Mouse (Mus musculus): ENCODE data around the gene Cct3.
"Not testable (repeated sequence)": the region's sequence is repeated elsewhere in the genome, so short reads cannot be mapped to it uniquely, and the experiment has no call there.

Gene Cct3

DNA sequence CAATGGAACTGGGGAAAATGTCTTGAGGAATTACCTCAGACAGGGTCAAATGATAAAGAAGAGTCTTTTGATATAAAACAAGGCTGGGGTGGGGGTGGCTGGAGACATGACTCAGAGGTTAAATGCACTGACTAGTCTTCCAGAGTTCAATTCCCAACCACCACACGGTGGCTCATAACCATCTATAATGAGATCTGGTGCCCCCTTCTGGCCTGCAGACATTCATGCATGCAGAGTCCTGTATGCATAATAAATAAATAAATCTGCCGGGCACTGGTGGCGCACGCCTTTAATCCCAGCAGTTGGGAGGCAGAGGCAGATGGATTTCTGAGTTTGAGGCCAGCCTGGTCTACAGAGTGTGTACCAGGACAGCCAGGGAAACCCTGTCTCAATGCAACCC lies 4.9 kb upstream of the Cct3 start:
- no peak for DNase-seq (ENCODE audit: low spot score in 2 of 2)

DNA sequence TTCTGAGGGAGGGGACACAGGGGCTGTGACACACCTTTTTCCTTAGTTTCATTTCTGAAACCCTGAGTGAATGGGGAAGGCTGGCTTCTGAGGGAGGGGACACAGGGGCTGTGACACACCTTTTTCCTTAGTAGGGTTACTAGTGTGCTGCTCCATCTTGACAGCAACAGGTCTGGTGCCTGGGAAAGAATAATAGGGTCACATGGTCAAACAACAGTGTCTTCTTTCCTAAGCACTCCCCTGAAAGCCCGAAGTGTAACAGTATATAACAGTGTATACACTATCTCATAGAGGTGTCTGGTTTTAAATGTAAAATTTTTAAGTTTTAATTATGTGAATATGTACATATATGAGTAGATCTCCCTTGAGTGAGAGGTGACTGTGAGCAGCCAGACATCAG lies 1.6 kb upstream of the Cct3 start:
- DNase-seq (ENCODE audit: low spot score in 2 of 2) = not testable (repeated sequence)

DNA sequence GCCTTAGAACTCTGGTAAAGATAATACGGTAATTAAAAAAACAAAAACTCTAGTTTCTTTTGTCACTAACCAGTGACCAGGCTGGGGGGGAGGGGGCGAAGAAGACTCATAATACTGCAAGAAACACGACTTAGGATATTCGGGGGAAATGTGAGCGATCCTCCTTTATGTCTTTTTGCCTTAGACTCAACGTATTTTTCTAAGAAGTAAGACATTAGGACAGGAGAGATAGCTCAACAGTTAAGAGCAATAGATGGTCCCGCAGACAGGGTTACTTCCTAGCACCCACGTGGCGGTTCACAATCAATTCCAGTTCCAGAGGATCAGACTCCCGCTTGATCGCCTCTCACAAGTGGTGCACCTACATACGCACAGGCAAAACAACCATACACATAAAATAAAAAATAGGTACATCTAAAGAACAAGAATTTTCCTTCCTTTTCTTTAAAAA lies 781 bp upstream of the Cct3 start:
- DNase-seq (ENCODE audit: low spot score in 2 of 2) = peak in 1 of 2 experiments; percentile 15

DNA sequence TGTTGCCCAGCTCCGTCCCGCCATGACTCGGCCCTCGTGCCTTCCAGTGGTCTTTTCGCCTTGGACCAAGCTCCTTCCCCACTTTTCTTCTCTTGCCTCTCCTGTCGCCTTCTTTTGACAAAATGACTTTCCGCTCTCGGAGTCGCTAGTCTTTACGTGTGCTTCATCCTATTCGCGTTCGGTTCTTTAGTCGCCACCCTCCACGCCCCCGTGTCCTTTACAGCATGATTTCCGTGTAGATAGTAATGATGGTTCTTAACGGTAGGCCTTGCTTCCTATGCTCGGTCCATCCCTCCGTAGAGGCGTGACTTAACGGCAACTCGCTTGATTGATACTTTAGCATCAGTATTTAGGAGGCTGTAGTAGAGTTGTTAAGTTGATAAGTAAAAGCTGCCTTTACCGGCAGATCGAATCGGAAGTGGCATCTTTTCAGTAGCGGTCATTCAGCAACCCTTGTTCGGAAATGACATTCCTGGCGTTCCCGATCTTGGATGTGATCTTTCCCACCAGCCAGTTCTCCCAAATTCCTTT lies 470 bp downstream of the Cct3 start:
- DNase-seq (ENCODE audit: low spot score in 2 of 2) = no peak

DNA sequence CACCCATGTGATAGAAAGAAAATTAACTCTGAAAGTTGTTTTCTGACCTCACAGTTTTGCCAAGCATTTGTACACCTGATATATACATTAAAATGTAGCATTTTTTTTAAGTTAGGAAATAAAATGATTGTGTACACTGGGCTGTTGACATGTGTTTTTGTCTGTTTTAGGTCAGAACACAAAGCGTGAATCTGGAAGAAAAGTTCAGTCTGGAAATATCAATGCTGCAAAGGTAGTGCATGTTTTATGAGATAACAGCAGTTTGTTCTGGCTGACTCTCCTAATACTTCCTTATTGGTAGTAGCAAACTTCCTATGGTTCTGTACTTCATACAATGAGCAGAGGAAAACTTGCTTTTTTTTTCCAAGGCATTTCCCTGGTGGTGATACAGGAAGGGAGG lies 2.3 kb downstream of the Cct3 start:
- DNase-seq (ENCODE audit: low spot score in 2 of 2) = no peak

DNA sequence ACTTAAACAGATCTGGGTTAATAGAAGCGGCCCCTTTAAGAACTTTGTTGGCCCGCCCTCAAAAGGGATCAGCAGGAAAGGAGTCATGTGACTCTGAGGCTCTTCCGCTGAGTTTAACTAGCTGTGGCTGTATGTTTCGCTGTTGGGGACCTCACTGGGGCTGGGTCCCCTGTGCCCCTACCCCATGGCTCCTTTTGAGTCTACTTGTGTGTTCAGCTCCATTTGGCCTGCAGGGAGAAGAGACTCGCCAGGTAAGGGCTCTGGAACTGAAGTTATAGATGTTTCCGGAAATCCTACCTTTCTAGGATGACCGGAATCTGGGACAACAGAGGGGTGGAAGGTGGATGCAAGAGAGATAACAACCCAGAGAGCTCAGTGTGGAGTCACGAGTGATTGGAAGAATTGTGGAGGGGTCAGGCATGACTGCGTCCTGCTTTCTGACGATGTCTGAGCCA lies 28.1 kb downstream of the Cct3 start, which contains the start of gene Glmp:
Gene Glmp (plus strand): TSS at position 73 of the 455 bp plus-strand sequence.
- DNase-seq (ENCODE audit: low spot score in 2 of 2) = peak in 1 of 2 experiments; percentile 34

DNA sequence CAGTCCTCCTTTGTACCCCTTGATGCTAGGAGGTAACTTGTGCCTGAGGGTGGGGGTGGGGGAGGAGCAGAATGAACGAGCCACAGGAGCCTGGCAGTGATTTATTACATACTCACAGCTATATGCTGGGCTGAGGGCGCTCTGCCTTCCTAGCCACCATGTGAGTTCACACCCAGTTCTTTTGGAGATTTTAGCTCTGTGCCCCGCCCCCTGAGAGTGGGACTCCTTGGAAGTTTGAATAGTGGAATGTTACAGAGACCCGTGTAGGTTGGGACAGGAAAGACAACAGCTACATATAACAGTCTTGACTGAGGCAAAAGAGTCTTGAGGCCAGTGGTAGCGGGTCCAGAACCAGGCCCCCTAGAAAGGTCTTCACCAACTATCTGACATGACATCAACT lies 32.0 kb downstream of the Cct3 start:
- DNase-seq (ENCODE audit: low spot score in 2 of 2) = no peak

DNA sequence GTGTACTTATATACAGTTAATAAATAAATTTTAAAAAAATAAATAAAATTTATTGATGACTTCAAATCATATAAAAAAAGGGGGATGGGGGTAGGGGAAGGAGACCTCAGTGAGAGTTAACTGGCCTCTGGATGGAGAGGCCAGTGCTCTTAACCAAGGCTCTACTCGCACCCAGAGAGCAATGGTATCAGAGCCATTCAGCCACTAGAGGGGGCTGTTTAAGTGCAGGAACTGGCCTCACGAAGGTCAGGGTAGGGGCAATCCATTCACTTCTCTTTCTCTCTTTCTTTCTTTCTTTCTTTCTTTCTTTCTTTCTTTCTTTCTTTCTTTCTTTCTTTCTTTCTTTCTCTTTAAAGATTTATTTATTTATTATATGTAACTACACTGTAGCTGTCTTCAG lies 34.4 kb downstream of the Cct3 start:
- DNase-seq (ENCODE audit: low spot score in 2 of 2) = no peak

DNA sequence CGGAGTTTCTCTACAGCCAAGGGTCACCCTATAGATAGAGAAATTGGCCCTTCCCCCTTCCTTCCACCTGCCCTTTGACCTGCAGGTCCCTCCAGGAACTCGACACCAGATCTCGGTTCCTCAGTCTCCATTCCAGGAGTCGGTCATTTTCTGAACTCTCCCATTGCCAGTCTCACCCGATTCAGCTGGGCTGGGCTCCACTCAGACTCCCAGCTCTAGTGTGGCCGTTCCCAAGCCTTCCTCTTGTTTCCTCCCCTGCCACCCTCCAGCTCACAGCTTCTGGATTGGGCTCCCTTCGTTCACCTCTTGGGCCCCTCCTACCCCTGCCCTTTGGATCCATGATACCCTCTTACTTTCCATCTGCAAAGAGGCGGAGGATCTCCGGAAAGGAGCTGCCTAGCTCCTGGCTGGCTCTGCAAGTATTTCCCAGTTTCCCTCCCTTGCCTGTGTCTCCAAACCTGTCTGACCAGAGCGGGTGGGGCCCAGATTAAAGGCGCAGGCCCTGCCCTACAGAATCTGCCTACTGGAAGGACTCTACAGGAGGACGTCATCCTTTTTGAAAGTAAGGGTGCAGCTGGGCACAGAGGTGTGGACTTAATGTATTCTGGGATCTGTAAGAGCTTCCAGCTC lies 37.2 kb downstream of the Cct3 start:
- DNase-seq (ENCODE audit: low spot score in 2 of 2) = no peak

DNA sequence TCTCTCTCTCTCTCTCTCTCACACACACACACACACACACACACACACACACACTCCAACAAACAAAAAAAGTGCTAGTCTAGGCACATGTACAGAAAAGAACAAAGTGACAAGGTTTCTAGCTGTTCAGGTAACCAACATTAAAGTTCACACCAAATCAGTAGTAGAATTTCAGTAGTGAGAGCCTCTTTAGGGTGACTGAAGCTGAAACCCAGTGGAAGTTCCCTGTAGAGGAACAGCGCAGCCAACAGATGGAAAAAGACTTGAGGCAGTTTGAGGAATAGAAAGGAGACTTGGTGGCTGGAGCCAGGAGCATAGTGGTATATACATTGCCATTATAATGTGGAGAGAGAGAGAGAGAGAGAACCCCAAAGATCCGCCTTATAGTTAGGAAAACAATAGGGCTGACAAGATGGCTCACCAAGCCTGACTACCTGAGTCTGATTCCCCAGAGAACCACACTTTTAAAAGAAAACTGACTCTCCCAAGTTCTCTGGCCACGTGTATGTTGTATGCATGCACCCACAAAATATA lies 38.1 kb downstream of the Cct3 start:
- no peak for DNase-seq (ENCODE audit: low spot score in 2 of 2)

DNA sequence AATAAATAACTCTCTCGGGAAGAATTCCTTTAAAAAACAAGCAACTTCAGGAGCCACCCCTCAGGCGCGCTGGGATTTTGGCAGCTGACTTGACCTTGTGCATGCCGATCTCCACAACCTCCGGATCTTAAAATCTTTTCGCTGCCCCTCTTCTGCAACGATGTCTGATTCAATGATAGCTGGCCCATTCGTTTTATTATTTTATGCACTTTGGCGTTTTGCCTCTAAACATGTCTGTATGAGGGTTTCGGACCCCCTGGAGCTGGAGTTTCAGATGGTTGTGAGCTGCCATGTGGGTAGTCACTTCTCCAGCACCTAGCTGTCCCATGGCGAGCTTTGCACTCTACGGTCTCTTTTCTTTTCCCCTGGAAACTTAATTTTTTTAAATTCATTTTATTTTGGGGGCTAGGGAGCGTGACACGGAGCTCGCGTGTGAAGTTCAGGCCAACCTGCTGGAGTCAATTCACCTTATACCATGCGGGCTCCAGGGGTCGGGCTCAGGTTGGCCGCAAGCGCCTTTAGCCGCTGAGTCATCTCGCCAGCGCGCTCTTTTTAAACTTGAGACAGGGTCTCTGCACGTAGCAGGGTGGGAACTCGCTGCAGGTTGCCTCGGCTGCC lies 38.6 kb downstream of the Cct3 start:
- no peak for DNase-seq (ENCODE audit: low spot score in 2 of 2)

DNA sequence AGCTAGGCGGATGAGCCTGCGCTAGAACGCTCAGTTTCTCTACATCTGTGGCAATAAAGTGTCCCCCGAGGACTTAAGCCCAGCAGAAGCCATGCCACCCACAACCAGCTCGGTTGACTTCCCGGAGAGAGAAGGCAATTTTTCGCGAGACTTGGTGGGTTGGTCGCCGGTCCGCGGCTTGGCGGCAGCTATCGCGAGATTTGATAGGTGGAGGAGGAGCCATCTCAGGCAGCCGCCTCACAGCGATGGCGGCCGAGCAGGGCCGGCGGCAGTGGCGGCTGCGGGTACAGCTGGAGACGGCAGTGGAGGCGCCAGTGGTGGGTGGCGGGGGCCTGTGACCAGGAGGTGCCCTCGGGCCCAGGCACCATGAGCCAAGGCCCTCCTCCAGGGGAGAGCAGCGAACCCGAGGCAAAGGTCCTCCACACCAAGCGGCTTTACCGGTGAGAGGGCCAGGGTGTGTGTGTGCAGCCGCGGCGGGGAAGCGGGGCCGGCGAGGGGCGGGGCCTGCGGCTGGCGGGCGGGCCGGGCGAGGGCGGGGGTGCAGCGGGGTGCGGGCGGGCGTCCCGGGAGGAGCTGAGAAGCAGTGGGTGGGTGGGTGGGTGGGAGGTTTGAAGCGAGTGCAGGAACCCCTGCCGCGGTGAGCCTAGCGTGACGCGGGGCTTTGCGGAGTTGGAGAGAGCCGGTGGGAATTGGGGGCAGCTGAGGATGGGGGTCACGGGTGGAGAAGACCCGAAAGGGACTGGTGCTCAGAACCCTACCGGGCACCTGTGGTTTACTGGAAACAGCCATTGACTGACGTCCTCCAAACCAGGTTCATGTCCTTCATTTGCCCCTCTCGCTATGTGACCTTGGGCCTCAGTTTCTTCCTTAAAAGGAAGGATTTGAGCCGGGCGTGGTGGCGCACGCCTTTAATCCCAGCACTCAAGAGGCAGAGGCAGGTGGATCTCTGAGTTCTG lies 39.4 kb downstream of the Cct3 start, which contains the start of the genes Tmem79 and Smg5:
Gene Tmem79 (minus strand): TSS at position 91 of the 956 bp plus-strand sequence.
Gene Smg5 (plus strand): TSS at position 203 of the 956 bp plus-strand sequence.
- peak; percentile 91 to 95 for DNase-seq (ENCODE audit: low spot score in 2 of 2)

DNA sequence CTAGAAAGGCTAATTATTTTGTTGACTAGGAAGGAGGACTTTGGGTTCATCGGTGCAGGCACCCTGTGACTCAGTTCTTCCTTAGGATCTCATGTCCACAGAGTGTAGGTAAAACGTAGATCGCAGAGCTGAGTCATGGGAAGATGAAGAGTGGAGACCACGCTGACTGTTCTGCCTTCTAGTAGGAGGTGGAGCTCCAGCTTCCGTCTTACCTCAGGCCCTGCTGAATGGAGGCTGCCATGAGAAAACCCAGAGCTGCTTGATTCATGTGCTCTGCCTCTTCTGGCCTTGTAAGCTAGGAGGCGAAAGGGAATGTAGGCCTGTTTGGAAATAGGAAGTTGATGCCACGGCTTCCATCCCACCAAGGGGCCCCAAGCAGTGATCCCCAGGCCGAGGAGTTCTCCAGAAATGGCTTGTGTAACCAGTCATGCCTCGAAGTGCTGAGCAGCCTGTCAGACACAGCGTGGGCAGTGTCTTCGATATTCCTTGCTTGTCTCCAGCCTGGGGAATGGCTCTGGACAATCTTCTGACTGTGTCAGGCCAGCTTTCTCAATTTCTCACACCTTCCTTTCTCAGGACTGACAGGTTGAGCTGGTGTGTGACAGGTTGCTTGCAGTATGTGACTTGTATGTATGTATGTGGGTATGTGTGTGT lies 40.6 kb downstream of the Cct3 start:
- DNase-seq (ENCODE audit: low spot score in 2 of 2) = no peak

DNA sequence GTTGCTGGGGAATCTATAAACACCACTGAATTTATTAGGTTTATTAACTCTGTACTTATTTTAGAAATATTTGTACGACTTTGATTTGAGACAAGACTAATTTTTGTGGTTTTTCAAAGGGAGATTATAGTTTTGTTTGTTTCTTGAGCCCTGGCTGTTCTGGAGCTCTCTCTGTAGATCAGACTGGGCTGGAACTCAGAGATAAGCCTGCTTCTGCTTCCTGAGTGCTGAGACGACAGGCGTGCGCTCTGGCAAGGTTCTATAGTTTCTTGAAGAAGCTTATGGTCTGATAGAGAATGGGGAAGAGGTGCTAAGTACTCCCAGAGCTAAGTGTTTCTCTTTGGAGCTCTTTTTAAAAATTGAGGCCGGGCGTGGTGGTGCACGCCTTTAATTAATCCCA lies 41.4 kb downstream of the Cct3 start:
- DNase-seq (ENCODE audit: low spot score in 2 of 2) = no peak

DNA sequence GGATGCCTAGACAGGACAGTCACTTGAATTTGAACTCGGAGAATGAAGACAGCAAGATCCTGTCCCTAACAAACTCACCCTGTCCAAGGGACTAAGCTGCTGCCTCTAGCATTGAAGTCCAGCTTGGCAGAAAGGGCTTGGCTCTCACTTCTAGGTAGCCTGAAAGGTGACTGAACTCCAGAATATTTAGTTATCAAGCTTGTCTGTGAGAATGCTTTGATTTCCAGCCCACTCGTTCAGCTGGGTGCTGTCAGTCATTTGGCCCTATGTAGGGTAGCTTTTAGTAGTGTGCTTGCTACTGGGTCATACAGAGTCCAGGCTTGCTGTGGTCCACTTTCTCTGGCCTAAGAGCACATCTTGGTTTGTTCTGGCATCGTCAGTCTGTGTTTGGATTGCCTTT lies 42.1 kb downstream of the Cct3 start:
- DNase-seq (ENCODE audit: low spot score in 2 of 2) = no peak

DNA sequence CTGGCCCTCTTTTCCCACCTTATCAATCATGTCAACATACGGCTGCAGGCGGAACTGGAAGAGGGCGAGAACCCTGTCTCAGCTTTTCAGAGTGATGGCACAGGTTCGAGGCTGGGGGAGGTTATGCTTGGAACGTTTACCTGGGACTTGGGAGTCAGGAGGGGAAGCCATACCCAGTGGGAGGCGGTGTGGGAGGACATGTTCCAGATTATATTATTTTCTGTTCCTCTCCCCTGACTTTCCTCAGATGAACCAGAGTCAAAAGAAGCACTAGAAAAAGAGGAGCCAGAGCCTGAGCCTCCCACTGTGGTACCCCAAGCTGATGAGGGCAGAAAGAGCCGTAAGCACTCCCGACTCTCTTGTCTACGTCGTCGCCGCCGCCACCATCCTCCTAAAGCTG lies 53.8 kb downstream of the Cct3 start:
- no peak for DNase-seq (ENCODE audit: low spot score in 2 of 2)

DNA sequence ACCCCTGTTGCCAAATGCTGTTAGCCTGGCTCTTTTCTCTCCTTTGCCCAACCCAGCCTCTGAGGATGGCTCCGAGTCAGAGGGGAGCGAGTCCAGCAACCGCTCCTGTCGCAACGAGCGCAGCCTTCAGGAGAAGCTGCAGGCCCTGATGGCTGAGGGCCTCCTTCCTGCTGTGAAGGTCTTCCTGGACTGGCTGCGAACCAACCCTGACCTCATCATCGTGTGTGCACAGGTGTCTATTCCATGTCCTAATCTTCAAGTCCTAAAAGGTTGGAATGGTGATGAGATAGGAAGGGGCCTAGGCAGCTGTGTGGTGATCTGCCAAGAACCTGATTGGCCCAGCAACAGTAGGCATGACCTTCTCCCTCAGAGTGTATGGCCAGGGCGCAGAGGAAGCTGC lies 56.0 kb downstream of the Cct3 start:
- DNase-seq (ENCODE audit: low spot score in 2 of 2) = no peak

DNA sequence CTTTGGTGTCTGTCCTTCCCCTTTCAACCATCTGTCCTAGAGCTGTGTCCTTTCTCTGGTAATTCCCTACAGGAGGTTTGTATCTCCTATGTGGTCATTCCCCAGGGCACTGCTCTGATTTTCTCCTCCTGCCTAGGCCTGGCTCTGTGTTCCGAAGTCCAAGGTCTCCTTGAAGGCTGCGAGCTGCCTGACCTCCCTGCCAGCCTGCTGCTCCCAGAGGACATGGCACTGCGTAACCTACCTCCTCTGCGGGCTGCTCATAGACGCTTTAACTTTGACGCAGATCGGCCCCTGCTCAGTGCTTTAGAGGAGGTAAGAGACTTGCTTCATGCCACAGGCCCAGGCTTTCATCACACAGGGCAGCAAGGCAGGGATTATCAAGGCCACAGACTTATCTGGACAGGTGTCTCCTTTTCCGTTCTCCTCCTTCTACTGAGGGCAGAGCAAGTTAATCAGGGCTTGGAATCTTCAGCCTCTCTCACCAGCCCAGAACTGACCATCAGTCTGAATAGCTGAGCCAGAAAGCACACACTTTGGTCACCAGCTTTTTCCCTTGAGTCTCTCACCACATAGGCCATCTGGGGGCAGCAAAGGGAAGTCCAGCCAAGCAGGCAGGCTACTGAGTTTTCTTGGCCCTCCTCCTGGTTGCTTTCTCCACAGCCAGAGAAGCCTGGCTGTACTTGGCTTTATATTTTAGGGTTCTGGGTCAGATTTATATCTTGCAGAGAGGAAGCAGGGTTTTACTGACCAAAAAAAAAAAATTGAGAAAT lies 57.7 kb downstream of the Cct3 start:
- DNase-seq (ENCODE audit: low spot score in 2 of 2) = no peak

DNA sequence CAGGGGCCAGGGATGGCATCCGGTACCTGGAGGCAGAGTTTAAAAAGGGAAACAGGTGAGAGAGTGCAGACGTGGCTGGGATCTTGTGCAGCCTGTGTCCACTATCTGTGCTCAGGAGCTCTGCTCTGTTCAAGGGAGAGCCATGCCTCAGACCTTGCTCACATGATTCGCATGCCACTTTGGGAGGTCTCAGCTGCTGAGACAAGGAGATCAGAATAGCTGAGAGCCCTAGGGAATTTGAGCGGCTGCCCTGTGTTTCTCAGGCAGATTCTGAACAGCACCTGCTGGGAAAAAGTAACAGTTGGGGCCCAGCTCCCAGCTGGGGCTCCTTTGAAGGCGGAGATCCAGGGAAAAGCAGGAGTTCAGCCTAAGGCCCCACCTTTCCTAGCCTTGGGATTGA lies 62.7 kb downstream of the Cct3 start:
- DNase-seq (ENCODE audit: low spot score in 2 of 2) = no peak

DNA sequence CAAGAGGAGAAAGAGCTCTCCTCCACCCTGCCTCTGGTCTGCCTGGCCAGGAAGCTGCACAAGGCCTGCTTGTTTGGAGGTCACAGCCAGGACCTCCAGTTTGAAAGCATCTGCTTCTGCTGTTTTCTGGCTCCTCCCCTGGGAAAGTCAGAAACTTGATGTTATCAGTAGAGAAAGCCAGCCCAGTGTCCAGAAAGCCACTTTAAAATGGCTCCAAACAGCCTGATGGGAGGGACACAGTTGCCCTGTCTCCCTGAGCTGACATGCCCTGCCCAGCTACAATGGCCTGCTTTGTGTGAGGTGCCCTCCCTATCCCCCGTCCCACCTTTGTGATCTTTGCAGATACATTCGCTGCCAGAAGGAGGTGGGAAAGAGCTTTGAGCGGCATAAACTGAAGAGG lies 63.1 kb downstream of the Cct3 start:
- DNase-seq (ENCODE audit: low spot score in 2 of 2) = no peak
